Mouse (Mus musculus) myocyte (in vitro differentiated cells): ENCODE measurements around the gene Mxd3.

Experiments used
- CEBPB ChIP-seq: IDR thresholded peaks from 2 replicates; pipeline ENCODE4 v1.6.1; 2011; ENCODE audit warnings: mild to moderate bottlenecking, moderate library complexity; ENCODE audit not compliant: poor library complexity, insufficient read depth, severe bottlenecking
- E2F4 ChIP-seq: IDR thresholded peaks from one replicate; pipeline ENCODE4 v1.6.1; 2011; ENCODE audit warnings: mild to moderate bottlenecking, control low read depth, moderate library complexity; ENCODE audit not compliant: insufficient read depth
- MAX ChIP-seq: IDR thresholded peaks from one replicate; pipeline ENCODE4 v1.6.1; 2011; ENCODE audit warnings: low read depth, mild to moderate bottlenecking, control low read depth
- MYOD1 ChIP-seq, 3 experiments: IDR thresholded peaks; one replicate each; pipeline ENCODE4 v1.6.1; 2011; ENCODE audit warnings: control low read depth in 2 of 3, low read depth in 2 of 3, mild to moderate bottlenecking in 2 of 3, moderate library complexity in 1 of 3; ENCODE audit not compliant: insufficient read length in 2 of 3, control insufficient read depth in 1 of 3
- MYOG ChIP-seq, 3 experiments: IDR thresholded peaks; one replicate each; pipeline ENCODE4 v1.6.1; 2011; ENCODE audit warnings: control low read depth in 2 of 3, low read depth in 2 of 3, mild to moderate bottlenecking in 2 of 3; ENCODE audit not compliant: insufficient read length in 2 of 3, control insufficient read depth in 1 of 3, insufficient read depth in 1 of 3
- POLR2A ChIP-seq: IDR thresholded peaks from one replicate; pipeline ENCODE4 v1.6.1; 2011; ENCODE audit warnings: low read depth, mild to moderate bottlenecking, control low read depth, moderate library complexity; ENCODE audit not compliant: insufficient read length
- POLR2AphosphoS2 ChIP-seq: IDR thresholded peaks from one replicate; pipeline ENCODE4 v1.6.1; 2011; ENCODE audit warnings: low read depth, control low read depth; ENCODE audit not compliant: insufficient read length
- TCF3 ChIP-seq: IDR thresholded peaks from one replicate; pipeline ENCODE4 v1.6.1; 2011; ENCODE audit warnings: low read depth, control low read depth; ENCODE audit not compliant: insufficient read length
- USF1 ChIP-seq: IDR thresholded peaks from one replicate; pipeline ENCODE4 v1.6.1; 2011; ENCODE audit warnings: low read depth, mild to moderate bottlenecking, control low read depth, moderate library complexity

- TF ChIP-seq POLR2AphosphoS2 (no peak), MYOG (IDR thresholded peaks at IDR 0.05; ENCODE audit: control insufficient read depth in 1 of 3, insufficient read depth in 1 of 3, insufficient read length in 2 of 3, low read depth in 2 of 3) (no peak), POLR2A (no peak), TCF3 (no peak), USF1 (no peak), MAX (no peak), CEBPB (no peak), E2F4 (no peak), MYOD1 (IDR thresholded peaks at IDR 0.05; ENCODE audit: control insufficient read depth in 1 of 3, insufficient read length in 2 of 3, low read depth in 2 of 3) (no peak)
Measured at GRCm38 (mm10) chr13:55328641-55329040, 982 bp downstream of the Mxd3 start.
